Mouse (Mus musculus): Measurements from ENCODE around the gene Gabrb3.

- TF ChIP-seq TAL1 (conservative IDR thresholded peaks at IDR 0.05; ENCODE audit: low read depth, low read length) = no peak
- no peak for TF ChIP-seq CTCF (IDR thresholded peaks at IDR 0.05; ENCODE audit: low read depth, low read length)
These were observed 359.3 kb downstream of the Gabrb3 start for GRCm38 (mm10) chr7:57778754-57779153.

All from G1E (cell line).